Mouse (Mus musculus): ENCODE results near the gene Nceh1.

DNA sequence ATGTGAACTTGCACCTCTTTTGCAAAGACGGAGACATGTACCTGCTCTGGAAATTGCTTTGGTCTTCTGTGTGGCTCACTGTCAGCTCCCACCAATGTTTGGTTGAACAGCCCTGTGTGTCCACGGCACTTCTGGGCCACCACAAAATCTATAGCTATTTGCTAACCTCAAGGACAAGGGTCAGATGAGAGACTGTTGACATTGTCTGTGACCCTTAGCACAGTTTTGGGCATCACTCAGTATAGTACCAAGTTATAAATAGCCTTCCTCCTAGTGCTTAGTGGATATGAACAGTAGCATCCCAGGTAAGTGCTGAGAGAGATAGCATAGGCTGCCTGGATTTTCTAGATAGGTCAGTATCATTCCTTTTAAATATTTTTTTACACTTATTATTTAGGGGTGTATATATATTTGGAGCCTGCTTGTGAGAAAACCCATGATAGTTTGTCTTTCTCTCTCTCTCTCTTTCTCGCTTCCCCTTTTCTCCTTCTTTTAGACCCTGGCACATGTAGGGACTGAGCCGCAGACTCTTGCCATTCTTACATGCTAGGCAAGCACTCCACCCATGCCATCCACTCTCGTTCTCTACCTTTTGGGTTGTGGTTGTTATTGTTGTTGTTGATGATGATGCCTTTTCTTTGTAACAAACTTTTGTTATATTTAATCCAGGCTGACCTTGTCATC, 19.1 kb downstream of the Nceh1 start:
- TF ChIP-seq CTCF (IDR thresholded peaks at IDR 0.05 in 2 of 3, conservative IDR thresholded peaks at IDR 0.05 in 1 of 3; ENCODE audit: control insufficient read depth in 1 of 3, insufficient read depth in 1 of 3, low read depth in 2 of 3, low read length in 3 of 3, poor library complexity in 1 of 3, severe bottlenecking in 1 of 3) (no peak), CHD2 (IDR thresholded peaks at IDR 0.05; ENCODE audit: low read length) (no peak), MXI1 (IDR thresholded peaks at IDR 0.05; ENCODE audit: low read depth, low read length) (no peak), EP300 (IDR thresholded peaks at IDR 0.05; ENCODE audit: low read depth in 1 of 2, low read length in 2 of 2) (no peak), ZC3H11A (IDR thresholded peaks at IDR 0.05; ENCODE audit: low read depth, low read length) (no peak), TBP (IDR thresholded peaks at IDR 0.05; ENCODE audit: low read depth, low read length) (no peak), MAX (IDR thresholded peaks at IDR 0.05; ENCODE audit: low read length) (no peak), CHD1 (IDR thresholded peaks at IDR 0.05; ENCODE audit: low read depth, low read length) (no peak), TCF12 (IDR thresholded peaks at IDR 0.05; ENCODE audit: low read depth, low read length) (no peak), POLR2AphosphoS5 (IDR thresholded peaks at IDR 0.05; ENCODE audit: borderline replicate concordance, low read depth, low read length) (no peak), GATA1 (IDR thresholded peaks at IDR 0.05; ENCODE audit: low read depth, low read length) (no peak), KAT2A (conservative IDR thresholded peaks at IDR 0.05; ENCODE audit: low read depth, low read length) (no peak), POLR2A (IDR thresholded peaks at IDR 0.05; ENCODE audit: control insufficient read depth in 1 of 2, insufficient read depth in 1 of 2, low read depth in 1 of 2, low read length in 2 of 2, poor library complexity in 1 of 2) (no peak), RCOR1 (IDR thresholded peaks at IDR 0.05; ENCODE audit: low read depth, low read length) (no peak)

All from MEL (cell line).